Mouse (Mus musculus) neural tube, embryonic 13.5 days (tissue): ENCODE results near the gene Fnbp1l. TPM values are rescaled to one million over a fixed set of nuclear protein-coding genes. Genes with fewer than 3 reads are reported as not detected.

Source experiments
- ATAC-seq: fragments of 200-750 bp; cut with Nextera tagmentation; 2 replicates; pipeline ENCODE4 v1.8.0; 2017; ENCODE audit warnings: low read depth, mild to moderate bottlenecking, moderate TSS enrichment, moderate library complexity
- H3K27ac ChIP-seq: fragments of 300-500 bp; sonication (generic); replicated peaks from 2 replicates; pipeline ENCODE4 v1.5.1; 2015; ENCODE audit warnings: moderate library complexity, mild to moderate bottlenecking, inconsistent platforms
- H3K27me3 ChIP-seq: fragments of 300-500 bp; sonication (generic); 2 replicates; pipeline ENCODE4 v1.6.1; 2015; ENCODE audit warnings: mild to moderate bottlenecking, inconsistent platforms
- H3K36me3 ChIP-seq: fragments of 300-500 bp; sonication (generic); 2 replicates; pipeline ENCODE4 v1.6.1; 2015; ENCODE audit warnings: mild to moderate bottlenecking, inconsistent platforms
- H3K4me1 ChIP-seq: fragments of 300-500 bp; sonication (generic); replicated peaks from 2 replicates; pipeline ENCODE4 v1.6.1; 2015; ENCODE audit warnings: inconsistent platforms
- H3K4me2 ChIP-seq: fragments of 300-500 bp; sonication (generic); 2 replicates; pipeline ENCODE4 v1.6.1; 2015; ENCODE audit warnings: inconsistent platforms, mild to moderate bottlenecking, moderate library complexity
- H3K4me3 ChIP-seq: fragments of 300-500 bp; sonication (generic); 2 replicates; pipeline ENCODE4 v1.5.1; 2015; ENCODE audit warnings: mild to moderate bottlenecking, inconsistent platforms
- H3K9ac ChIP-seq: fragments of 300-500 bp; sonication (generic); 2 replicates; pipeline ENCODE4 v1.6.1; 2015; ENCODE audit warnings: moderate library complexity, mild to moderate bottlenecking, inconsistent platforms
- H3K9me3 ChIP-seq: fragments of 300-500 bp; sonication (generic); 2 replicates; pipeline ENCODE4 v1.6.1; 2016; ENCODE audit warnings: inconsistent platforms
- WGBS: fragments of 180-500 bp; shearing (Covaris S2); methylation state at CpG from one replicate; pipeline ENCODE4 v1.1.7; 2015; 5-methylcytosine and 5-hydroxymethylcytosine counted together
- polyA plus RNA-seq: library from polyadenylated mRNA; unstranded; fragments of >200 nt; fragmentation: Nextera tagmentation; extraction: Ambion mirVana; gene quantifications from 2 replicates; pipeline ENCODE4 v1.2.1, GENCODE M21; 2015

The Fnbp1l gene
- polyA plus RNA-seq, 1 experiment from 2014 or later, result 144 TPM

DNA sequence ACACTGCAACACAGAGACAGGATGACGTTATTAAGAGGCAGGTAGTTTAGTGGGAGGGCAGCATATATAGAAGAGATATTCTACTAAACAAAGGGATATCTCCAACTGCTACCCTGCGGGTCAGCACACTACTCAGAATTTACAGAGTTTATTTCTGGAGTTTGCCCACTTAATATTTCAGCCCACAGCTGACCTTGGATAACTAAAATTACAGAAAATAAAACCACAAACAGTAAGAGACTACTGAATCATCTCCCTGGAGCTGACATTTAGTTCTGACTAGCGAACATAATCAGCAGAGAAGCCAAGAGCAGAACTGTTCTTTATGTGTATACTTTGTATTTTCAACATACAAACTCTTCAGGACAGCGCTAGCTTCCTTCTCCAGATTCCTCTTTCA is 20.2 kb downstream of the Fnbp1l start:
- Histone ChIP-seq H3K4me2 (no peak overlapping the region), H3K4me3 (no peak overlapping the region), H3K9me3 (no peaks in the 10 kb centered on the region), H3K27ac (no peak overlapping the region), H3K9ac (no peak overlapping the region), H3K4me1 (peaks cover 23% of the 10 kb centered on the region), H3K36me3 (peaks cover 5% of the 10 kb centered on the region; the same call in 1 of the 2 replicates), H3K27me3 (no peaks in the 10 kb centered on the region)
- WGBS, result 91% methylated on average over 4 of the region's 4 CpGs
- no peak for ATAC-seq

DNA sequence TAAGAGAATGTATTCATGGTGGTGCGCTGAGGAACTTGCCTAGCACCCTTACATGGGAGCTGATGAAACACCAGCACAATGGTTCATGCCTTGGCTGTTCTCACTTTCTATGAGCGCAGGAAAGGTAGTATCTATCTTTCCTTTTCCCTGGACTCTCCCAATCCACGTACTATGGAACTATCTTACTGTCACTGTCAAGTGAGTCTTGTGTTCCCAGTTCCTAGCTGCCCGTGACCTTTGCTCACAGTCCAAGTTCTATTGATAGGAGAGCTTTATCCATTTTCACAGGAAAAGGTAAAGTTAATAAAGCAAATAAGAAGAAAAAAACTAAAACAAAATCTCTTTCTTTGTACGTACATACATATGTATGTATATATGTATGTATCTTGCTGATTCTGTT is 28.7 kb downstream of the Fnbp1l start:
- Histone ChIP-seq H3K9ac (no peak overlapping the region), H3K4me2 (no peak overlapping the region), H3K27ac (no peak overlapping the region), H3K4me3 (no peak overlapping the region), H3K4me1 (peaks cover 20% of the 10 kb centered on the region), H3K36me3 (peaks cover 23% of the 10 kb centered on the region; the same call in 1 of the 2 replicates), H3K9me3 (no peaks in the 10 kb centered on the region), H3K27me3 (no peaks in the 10 kb centered on the region)
- no peak for ATAC-seq
- 91% methylated on average over 5 of the region's 5 CpGs for WGBS

DNA sequence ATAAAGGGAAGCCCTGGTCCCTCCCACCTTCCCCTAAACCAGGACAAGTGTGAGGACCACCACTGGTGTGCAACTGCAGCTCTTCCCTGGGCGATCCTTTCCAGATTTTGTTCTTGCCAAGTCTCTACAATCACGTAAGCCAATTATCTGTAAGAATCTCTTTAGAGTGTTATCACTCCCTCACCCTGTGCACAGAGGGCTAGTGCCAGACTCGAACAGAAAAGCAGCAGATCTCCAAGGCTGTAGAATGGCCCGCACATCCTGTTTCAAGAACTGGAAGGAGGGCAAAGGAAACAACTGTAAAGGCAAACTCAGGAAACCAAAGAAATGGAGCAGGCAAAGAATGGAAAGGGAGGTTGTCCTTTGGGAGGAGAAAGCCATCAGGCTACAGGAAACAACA is 29.2 kb downstream of the Fnbp1l start:
- peaks cover 20% of the 10 kb centered on the region for H3K4me1 ChIP-seq
- no peaks in the 10 kb centered on the region for H3K9me3 ChIP-seq
- no peak overlapping the region for H3K4me3 ChIP-seq
- no peaks in the 10 kb centered on the region for H3K27me3 ChIP-seq
- H3K9ac ChIP-seq, result no peak overlapping the region
- no peak for ATAC-seq
- 89% methylated on average over 4 of the region's 4 CpGs for WGBS
- H3K27ac ChIP-seq, result no peak overlapping the region
- H3K4me2 ChIP-seq, result no peak overlapping the region
- peaks cover 25% of the 10 kb centered on the region; the same call in 1 of the 2 replicates for H3K36me3 ChIP-seq

DNA sequence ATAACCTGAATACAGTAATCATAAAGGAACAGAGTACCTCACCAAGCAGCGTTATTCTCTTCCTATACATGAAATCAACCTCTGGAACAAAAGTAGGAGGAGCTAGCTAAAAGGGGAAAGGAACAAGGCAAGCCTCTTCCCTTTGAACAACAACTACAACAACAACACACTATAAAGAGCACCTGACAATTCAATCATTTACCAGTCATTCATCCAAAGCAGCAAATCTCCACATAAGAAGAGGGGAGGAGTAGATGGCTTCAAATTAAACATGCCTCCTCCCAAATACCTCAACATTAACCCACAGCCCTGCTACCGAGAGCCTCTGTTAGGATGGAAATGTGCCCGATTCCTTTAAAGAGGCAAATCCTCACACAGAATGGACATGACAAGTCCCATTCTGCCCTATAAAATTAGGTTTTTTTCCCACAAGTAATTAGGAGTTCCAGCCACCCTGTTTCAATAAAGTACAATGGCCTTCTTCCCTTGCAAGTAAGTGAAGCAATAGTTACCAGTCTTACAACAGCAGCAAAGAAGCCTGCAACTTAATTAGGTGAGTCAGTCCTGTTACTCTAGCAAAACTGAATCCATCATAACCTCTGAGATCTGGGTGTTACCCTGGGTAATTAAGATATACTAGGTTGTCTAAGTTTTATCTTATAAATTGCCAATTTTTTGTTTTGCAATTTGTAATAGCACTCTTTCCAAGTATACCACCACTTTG is 32.4 kb downstream of the Fnbp1l start:
- Histone ChIP-seq H3K27ac (no peak overlapping the region), H3K4me3 (no peak overlapping the region), H3K27me3 (no peaks in the 10 kb centered on the region), H3K36me3 (peaks cover 25% of the 10 kb centered on the region; the same call in 1 of the 2 replicates), H3K9me3 (no peaks in the 10 kb centered on the region), H3K4me1 (peaks cover 16% of the 10 kb centered on the region), H3K9ac (no peak overlapping the region), H3K4me2 (no peak overlapping the region)
- no peak for ATAC-seq
- 57% methylated on average over 3 of the region's 3 CpGs for WGBS

DNA sequence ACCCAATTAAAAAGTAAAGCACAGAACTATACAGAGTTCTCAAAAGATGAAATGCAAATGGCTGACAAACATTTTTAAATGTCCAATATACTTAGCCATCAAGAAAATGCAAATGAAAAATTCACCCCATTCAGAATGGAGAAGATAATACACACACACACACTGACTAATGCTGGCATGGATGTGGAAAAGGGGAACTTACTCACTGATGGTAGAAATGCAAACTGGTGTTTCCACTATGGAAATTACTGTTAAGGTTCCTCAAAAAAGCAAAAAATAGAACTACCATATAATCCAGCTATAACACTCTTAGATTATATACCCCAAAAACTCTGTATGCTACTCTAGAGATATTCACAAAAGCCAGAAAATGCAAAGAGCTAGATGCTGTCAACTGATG is 42.2 kb downstream of the Fnbp1l start:
- H3K36me3 ChIP-seq, result 0 out of 2 replicates have a peak, but pooled peaks cover 4% of the 10 kb centered on the region
- H3K4me3 ChIP-seq, result no peak overlapping the region
- no peak for ATAC-seq
- no peak overlapping the region for H3K4me2 ChIP-seq
- no peak overlapping the region for H3K9ac ChIP-seq
- H3K4me1 ChIP-seq, result peaks cover 13% of the 10 kb centered on the region
- H3K9me3 ChIP-seq, result no peaks in the 10 kb centered on the region
- no peaks in the 10 kb centered on the region for H3K27me3 ChIP-seq
- H3K27ac ChIP-seq, result no peak overlapping the region

DNA sequence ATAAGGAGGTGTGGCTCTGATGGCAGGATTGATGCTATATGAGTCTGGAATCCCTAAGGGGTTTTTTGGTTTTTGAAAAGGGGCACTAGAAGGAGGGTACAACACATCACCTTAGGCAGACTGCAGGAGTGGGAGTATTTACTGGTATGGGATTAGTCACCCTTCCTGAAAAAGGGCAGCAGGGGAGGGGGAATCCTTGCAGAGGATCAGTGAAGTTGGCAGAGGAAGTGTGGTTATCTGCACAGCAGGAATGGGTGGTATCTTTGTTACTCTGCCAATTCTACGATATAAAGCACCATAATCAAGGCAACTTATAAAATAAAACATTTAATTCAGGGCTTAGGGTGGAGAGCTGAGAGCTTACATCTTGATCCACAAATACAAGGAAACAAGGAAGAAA is 44.6 kb downstream of the Fnbp1l start:
- Histone ChIP-seq H3K4me1 (peaks cover 13% of the 10 kb centered on the region), H3K36me3 (0 out of 2 replicates have a peak, but pooled peaks cover 4% of the 10 kb centered on the region), H3K4me2 (no peak overlapping the region), H3K27ac (no peak overlapping the region), H3K4me3 (no peak overlapping the region), H3K9me3 (no peaks in the 10 kb centered on the region), H3K9ac (no peak overlapping the region), H3K27me3 (no peaks in the 10 kb centered on the region)
- ATAC-seq, result no peak
- WGBS, result 82% methylated on average over 1 of the region's 1 CpGs

DNA sequence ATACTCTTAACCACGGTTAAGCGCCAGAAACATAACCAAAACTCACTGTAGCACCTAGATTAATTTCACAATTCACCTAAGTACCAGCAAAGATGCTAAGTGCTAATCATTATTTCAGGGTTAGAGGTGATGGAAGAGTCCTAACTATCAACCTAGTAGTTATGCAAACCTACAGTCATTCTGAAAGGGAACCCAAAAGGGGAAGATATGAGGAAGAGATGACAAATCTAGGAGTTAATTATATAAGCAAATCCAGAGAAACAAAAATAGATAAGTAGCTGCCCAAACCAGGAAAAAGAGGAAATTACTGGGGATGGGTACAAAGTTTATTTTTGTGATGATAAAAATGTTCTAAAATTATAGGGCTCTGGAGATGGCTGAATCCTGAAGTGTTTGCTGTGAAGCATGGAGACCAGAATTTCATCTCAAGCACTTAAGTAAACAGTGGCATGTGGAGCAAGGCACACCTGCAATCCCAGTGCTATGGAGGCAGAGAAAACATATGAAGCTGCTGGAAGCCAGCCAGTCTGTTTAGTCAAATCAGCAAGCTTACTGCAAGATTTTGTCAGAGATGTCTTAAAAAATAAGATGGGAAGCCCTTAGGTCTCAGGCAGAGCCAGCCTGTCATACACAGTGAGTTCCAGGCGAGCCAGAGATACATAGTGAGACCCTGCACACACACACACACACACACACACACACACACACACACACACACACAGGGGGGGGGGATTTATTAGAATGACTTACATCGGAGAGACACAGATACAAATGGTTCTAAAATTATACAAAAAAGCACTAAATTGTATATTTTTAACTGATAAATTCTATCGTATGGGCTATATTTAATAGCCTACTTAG is 45.9 kb downstream of the Fnbp1l start:
- H3K4me3 ChIP-seq, result no peak overlapping the region
- 86% methylated on average over 5 of the region's 5 CpGs for WGBS
- H3K9ac ChIP-seq, result no peak overlapping the region
- H3K27ac ChIP-seq, result no peak overlapping the region
- no peak overlapping the region for H3K4me2 ChIP-seq
- 0 out of 2 replicates have a peak, but pooled peaks cover 4% of the 10 kb centered on the region for H3K36me3 ChIP-seq
- no peaks in the 10 kb centered on the region for H3K27me3 ChIP-seq
- no peak for ATAC-seq
- no peaks in the 10 kb centered on the region for H3K9me3 ChIP-seq
- peaks cover 13% of the 10 kb centered on the region for H3K4me1 ChIP-seq

DNA sequence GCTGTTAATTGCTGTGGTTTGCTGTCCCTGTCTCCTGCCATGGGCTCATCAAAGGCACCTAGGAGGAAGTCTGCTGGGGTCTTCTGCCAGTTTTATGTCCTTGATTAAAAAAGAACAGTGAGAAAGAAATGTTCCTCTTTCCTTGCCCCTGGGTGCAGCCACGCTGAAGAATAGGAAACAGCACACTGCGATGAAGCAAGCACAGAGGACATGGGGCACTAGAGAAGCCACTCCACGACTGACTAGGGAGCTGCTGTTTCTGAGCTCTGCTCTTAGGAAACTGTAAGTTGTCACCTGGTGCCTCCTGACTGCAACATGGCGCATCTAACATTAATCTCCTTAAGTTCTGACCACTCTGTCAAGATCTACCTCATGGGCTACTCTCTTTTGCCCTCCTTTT is 53.0 kb downstream of the Fnbp1l start:
- no peak for ATAC-seq
- no peak overlapping the region for H3K4me2 ChIP-seq
- no peaks in the 10 kb centered on the region for H3K4me1 ChIP-seq
- no peak overlapping the region for H3K4me3 ChIP-seq
- WGBS, result 75% methylated on average over 4 of the region's 4 CpGs
- H3K9me3 ChIP-seq, result no peaks in the 10 kb centered on the region
- no peak overlapping the region for H3K27ac ChIP-seq
- no peak overlapping the region for H3K9ac ChIP-seq
- H3K27me3 ChIP-seq, result no peaks in the 10 kb centered on the region
- H3K36me3 ChIP-seq, result peaks cover 24% of the 10 kb centered on the region

DNA sequence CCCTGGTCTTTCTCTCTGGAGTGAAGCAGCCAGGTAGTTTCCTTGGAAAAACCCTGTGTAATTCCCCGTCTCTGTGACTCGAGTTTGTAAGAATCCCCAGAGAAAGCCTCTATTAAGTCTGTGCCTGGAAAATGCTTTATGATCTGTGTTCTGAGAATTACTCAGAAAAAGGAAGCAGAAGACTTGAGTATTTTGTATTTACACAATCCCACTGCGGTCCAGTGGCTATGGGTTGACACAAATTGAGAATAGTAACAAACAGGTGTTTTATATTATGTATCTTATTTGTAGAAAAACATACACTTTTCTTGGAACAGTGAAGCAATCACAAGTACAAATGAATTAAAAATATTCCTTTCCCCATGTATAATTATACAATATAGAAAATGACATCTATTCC is 53.4 kb downstream of the Fnbp1l start:
- Histone ChIP-seq H3K27me3 (no peaks in the 10 kb centered on the region), H3K4me1 (no peaks in the 10 kb centered on the region), H3K27ac (no peak overlapping the region), H3K9ac (no peak overlapping the region), H3K4me3 (no peak overlapping the region), H3K9me3 (no peaks in the 10 kb centered on the region), H3K4me2 (no peak overlapping the region), H3K36me3 (peaks cover 26% of the 10 kb centered on the region)
- 77% methylated on average over 3 of the region's 3 CpGs for WGBS
- no peak for ATAC-seq

DNA sequence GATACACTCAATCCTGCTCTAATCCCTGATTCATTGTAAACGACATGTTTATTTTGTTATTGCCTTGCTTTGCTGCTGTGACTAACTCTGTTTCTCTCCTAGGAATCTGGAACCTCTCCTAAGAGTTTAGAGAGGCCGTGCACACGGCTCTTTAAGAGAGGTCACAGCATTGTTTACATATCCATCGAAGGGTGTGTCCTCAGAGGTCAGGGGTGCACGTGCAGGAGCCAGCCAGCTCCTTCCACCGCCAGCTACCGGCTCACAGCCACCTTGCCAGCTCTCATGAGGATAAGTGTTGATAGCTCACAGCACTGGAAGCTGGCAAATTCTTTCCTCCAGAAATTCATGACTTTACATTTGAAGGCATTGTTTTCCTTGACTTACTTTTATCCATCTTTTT is 54.2 kb downstream of the Fnbp1l start:
- Histone ChIP-seq H3K4me1 (no peaks in the 10 kb centered on the region), H3K4me3 (no peak overlapping the region), H3K27me3 (no peaks in the 10 kb centered on the region), H3K4me2 (no peak overlapping the region), H3K36me3 (peaks cover 30% of the 10 kb centered on the region), H3K27ac (no peak overlapping the region), H3K9me3 (no peaks in the 10 kb centered on the region), H3K9ac (no peak overlapping the region)
- no peak for ATAC-seq
- 50% methylated on average over 7 of the region's 7 CpGs for WGBS

DNA sequence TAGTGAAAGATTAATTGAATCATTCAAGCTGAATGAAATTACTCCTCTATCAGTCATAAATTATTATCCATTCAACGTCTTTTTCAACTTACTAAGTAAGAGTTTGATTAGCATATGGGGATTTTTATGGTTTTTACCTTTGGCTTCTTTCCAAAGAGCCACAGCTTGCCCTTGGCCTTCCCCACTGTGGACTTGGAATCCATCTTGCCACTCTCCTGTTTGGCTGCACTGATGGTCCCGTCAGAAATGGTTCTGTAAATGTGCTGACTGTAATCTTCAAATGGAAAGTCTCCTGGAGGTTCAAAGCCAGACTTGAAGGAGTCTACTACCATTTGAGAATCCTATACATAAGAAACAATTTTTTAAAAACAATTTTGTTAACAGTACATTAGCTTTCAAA is 61.7 kb downstream of the Fnbp1l start:
- Histone ChIP-seq H3K4me3 (no peak overlapping the region), H3K9me3 (no peaks in the 10 kb centered on the region), H3K4me2 (no peak overlapping the region), H3K27me3 (no peaks in the 10 kb centered on the region), H3K36me3 (peaks cover 29% of the 10 kb centered on the region), H3K4me1 (no peaks in the 10 kb centered on the region), H3K9ac (no peak overlapping the region), H3K27ac (no peak overlapping the region)
- no peak for ATAC-seq
- 30% methylated on average over 2 of the region's 2 CpGs for WGBS

DNA sequence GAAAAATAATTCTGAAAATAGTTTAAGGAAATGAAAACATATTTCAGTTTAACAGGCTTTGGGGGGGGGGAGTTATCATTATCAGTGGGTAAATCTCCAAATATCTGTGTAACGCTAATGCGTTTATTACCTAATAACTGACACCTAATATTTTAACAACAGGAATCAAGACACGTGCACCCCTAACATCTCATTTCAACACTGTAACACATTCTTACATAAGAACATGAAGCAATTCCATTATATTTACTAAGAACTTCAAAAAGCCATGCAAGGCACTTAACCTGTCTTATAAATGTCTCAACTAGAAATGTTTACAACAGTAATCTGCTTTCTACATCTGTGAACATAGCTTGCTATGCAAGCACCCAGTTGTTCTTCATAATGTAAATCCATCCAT is 68.3 kb downstream of the Fnbp1l start:
- H3K27ac ChIP-seq, result no peak overlapping the region
- ATAC-seq, result no peak
- H3K4me2 ChIP-seq, result no peak overlapping the region
- H3K9me3 ChIP-seq, result no peaks in the 10 kb centered on the region
- H3K27me3 ChIP-seq, result no peaks in the 10 kb centered on the region
- H3K4me1 ChIP-seq, result no peaks in the 10 kb centered on the region
- peaks cover 26% of the 10 kb centered on the region for H3K36me3 ChIP-seq
- no peak overlapping the region for H3K4me3 ChIP-seq
- 97% methylated on average over 3 of the region's 3 CpGs for WGBS
- no peak overlapping the region for H3K9ac ChIP-seq
